9 mouse cellular contexts compared by ENCODE assay signal in genomic region chr5:150906053-150907040, GRCm38 (mm10). TPM values are rescaled to one million over a fixed set of nuclear protein-coding genes. Genes with fewer than 3 reads are reported as not detected.
DNase-seq lines count a peak whose midpoint lies in the region; ATAC-seq lines count a peak whose summit lies in the region.
"Had no signal": no experiment of that assay in that cellular context is flagged by ENCODE, and none has a peak within 500 bp of the region (broad histone marks: within the 10 kb centered on the region; RNA-seq: fewer than 3 reads in every experiment).

No protein-coding gene starts in this region.

- no peaks in the 10 kb centered on the region for H3K4me1 ChIP-seq in embryonic facial prominence, embryonic 11.5 days (ENCODE audit: control insufficient read depth, insufficient read depth, low read length)

- intact Hi-C loops in left cerebral cortex, postnatal 10 days (cut with DNase I) = no loop called here

- no peak overlapping the region for H3K9ac ChIP-seq in embryonic facial prominence, embryonic 11.5 days (replicated peaks; ENCODE audit: low read length)

- H3K27ac ChIP-seq in embryonic facial prominence, embryonic 11.5 days (replicated peaks; ENCODE audit: low read depth, low read length) = no peak overlapping the region

- peak; percentile 60 for DNase-seq in embryonic facial prominence, embryonic 11.5 days (ENCODE audit: low spot score)
- DNase-seq in frontal cortex, postnatal 25 days (ENCODE audit: low spot score in 2 of 2) = peak; percentile 3 to 41
- peak; percentile 44 to 76 for DNase-seq in left cerebral cortex, postnatal 10 days (ENCODE audit: extremely low spot score in 1 of 2, low spot score in 2 of 2)
- peak; percentile 65 to 75 for DNase-seq in right cerebral cortex, adult 2 months (ENCODE audit: low spot score in 2 of 2)
- DNase-seq in adrenal gland, postnatal 10 days = no peak
- no peak for DNase-seq in ovary, postnatal 14 days (ENCODE audit: low spot score)
- no peak for DNase-seq in urinary bladder, postnatal 14 days (ENCODE audit: low spot score)

- WGBS in embryonic facial prominence, embryonic 11.5 days = 23% methylated on average over 9 of the region's 9 CpGs

- no peaks in the 10 kb centered on the region for H3K9me3 ChIP-seq in embryonic facial prominence, embryonic 11.5 days (replicated peaks; ENCODE audit: control insufficient read depth, low read length)

- no peaks in the 10 kb centered on the region for H3K27me3 ChIP-seq in embryonic facial prominence, embryonic 11.5 days (ENCODE audit: control insufficient read depth, insufficient read depth, low read length)

- H3K4me3 ChIP-seq in embryonic facial prominence, embryonic 11.5 days (ENCODE audit: low read depth, low read length) = no peak overlapping the region
- H3K4me3 ChIP-seq: myocyte had no signal

- no peaks in the 10 kb centered on the region for H3K36me3 ChIP-seq in embryonic facial prominence, embryonic 11.5 days (replicated peaks; ENCODE audit: control insufficient read depth, insufficient read depth, low read depth, low read length)

- peak; percentile 87 for ATAC-seq in embryonic facial prominence, embryonic 11.5 days (replicated peaks; ENCODE audit: insufficient number of reproducible peaks, low FRiP score, low TSS enrichment, low read depth)

- no peak overlapping the region for H3K4me2 ChIP-seq in embryonic facial prominence, embryonic 11.5 days (ENCODE audit: low read depth, low read length)

RNA-seq across cellular contexts. Expression of gene Kl, which starts 46.1 kb away (rescaled TPM):
- polyA plus RNA-seq in embryonic facial prominence, embryonic 11.5 days (2014; fragmentation: Nextera tagmentation; extraction: Ambion mirVana) = 0.15 TPM in 1 of 2 replicates, not detected in the other
- total RNA-seq in left cerebral cortex, postnatal 10 days (2021) = 1 to 10 TPM; 1.6 to 1.8 TPM
- under 1 TPM; 0.24 TPM for total RNA-seq in adrenal gland, postnatal 10 days (2021)
- polyA plus RNA-seq: intestine, embryonic 14.5 days; myocyte had no signal

Comparison
In these comparisons a context has a peak if more than half of its experiments do, and no peak if none do; other contexts are left out.
1. DNase-seq: peak in embryonic facial prominence, embryonic 11.5 days (single experiment), frontal cortex, postnatal 25 days (2 of 2), left cerebral cortex, postnatal 10 days (2 of 2) and right cerebral cortex, adult 2 months (2 of 2); none in adrenal gland, postnatal 10 days (single experiment), ovary, postnatal 14 days (single experiment) and urinary bladder, postnatal 14 days (single experiment).